Mouse (Mus musculus): ENCODE measurements at regions not wholly inside any gene's neighbourhood (a gene's known extent, or its start where the extent isn't known, plus 50 kb on each side); places are given as distances from the start of the nearest gene placed in this dataset.

GRCm38 (mm10) chr1:183792230-183792813 lies 220.8 kb upstream of the Dusp10 start:
- TF ChIP-seq HCFC1 (IDR thresholded peaks at IDR 0.05; ENCODE audit: borderline replicate concordance, insufficient read depth, low read length) (no peak), MAFK (IDR thresholded peaks at IDR 0.05; ENCODE audit: insufficient read depth, low read depth, low read length) (no peak), ZC3H11A (IDR thresholded peaks at IDR 0.05; ENCODE audit: borderline replicate concordance, low read depth, low read length) (no peak), CHD2 (IDR thresholded peaks at IDR 0.05; ENCODE audit: low read depth, low read length) (no peak)

Measured in ES-E14 (cell line).